Mouse (Mus musculus) erythroblast, embryonic 14.5 days (primary cell): ENCODE measurements around the gene Kif23. TPM values are rescaled to one million over a fixed set of nuclear protein-coding genes. Genes with fewer than 3 reads are reported as not detected.

Experiments
- H3K27me3 ChIP-seq: 2 replicates; pipeline ENCODE4 v1.6.1; 2012; ENCODE audit warnings: inconsistent platforms; ENCODE audit not compliant: control insufficient read depth
- H3K36me3 ChIP-seq: 2 replicates; pipeline ENCODE4 v1.6.1; 2012; ENCODE audit warnings: mild to moderate bottlenecking, inconsistent platforms; ENCODE audit not compliant: control insufficient read depth
- H3K4me1 ChIP-seq: 2 replicates; pipeline ENCODE4 v1.6.1; 2012; ENCODE audit warnings: inconsistent platforms; ENCODE audit not compliant: control insufficient read depth
- H3K4me3 ChIP-seq: replicated peaks from 2 replicates; pipeline ENCODE3; 2012; ENCODE audit warnings: moderate library complexity, mild to moderate bottlenecking, inconsistent platforms
- H3K9me3 ChIP-seq: 2 replicates; pipeline ENCODE4 v1.6.1; 2012; ENCODE audit warnings: low read length, inconsistent platforms, mixed read lengths; ENCODE audit not compliant: control insufficient read depth
- GATA1 ChIP-seq: IDR thresholded peaks from 2 replicates; pipeline ENCODE4 v1.6.1; 2012; ENCODE audit warnings: low read length, inconsistent platforms, mixed read lengths
- TAL1 ChIP-seq: IDR thresholded peaks from 3 replicates; pipeline ENCODE4 v1.6.1; 2012; ENCODE audit warnings: low read length, inconsistent platforms, mixed read lengths
- polyA plus RNA-seq: library from polyadenylated mRNA; stranded (reverse); fragments of >175 nt; gene quantifications from 2 replicates; pipeline ENCODE4 v1.2.3, GENCODE M21; 2012

Gene Kif23
- 4.3 and 6.1 TPM in 2 replicates for polyA plus RNA-seq

DNA sequence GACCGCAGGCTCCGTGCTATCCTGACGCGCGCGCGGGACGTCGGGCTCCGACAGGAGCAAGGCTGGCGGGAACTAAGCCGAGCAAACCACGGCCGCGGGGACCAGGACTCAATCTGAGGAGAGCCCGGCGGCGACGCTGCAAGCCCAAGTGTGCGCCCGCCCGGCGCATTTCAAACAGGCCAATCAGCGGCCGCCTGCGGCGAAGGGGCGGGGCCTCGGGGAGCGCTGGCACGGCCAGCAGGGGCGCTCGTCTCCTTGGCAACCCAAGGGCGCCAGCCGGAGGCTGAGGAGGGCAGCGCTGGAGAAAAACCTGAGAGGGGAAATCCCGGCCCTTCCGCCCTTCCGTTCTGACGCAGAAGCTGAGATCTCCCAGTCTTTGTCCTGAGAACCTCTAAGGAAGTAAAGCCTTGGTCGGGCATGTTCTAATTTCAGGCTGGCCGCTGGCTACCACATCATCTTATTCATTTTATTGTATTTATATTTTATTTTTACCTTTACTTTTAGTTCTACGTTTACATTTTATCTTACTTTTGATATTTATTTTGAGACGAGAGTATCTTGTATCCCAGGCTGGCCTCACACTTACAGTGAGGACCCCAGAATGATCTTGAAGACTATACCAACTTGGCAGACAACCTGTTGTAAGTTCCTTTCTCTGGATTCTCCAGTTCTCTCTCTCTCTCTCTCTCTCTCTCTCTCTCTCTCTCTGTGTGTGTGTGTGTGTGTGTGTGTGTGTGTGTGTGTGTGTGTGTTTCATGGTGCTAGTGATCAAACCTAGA is at the start of gene Kif23:
Gene Kif23, minus strand, starts transcription at position 152 of the 779 bp plus-strand sequence.
- Histone ChIP-seq H3K9me3 (no peaks in the 10 kb centered on the region), H3K4me3 (peak within 1 kb of the TSS; percentile 100), H3K36me3 (peaks cover 34% of the 10 kb centered on the region), H3K27me3 (0 out of 2 replicates have a peak, but pooled peaks cover 3% of the 10 kb centered on the region), H3K4me1 (peaks cover 46% of the 10 kb centered on the region)
- TF ChIP-seq TAL1: no peak
- no peak for TF ChIP-seq GATA1

DNA sequence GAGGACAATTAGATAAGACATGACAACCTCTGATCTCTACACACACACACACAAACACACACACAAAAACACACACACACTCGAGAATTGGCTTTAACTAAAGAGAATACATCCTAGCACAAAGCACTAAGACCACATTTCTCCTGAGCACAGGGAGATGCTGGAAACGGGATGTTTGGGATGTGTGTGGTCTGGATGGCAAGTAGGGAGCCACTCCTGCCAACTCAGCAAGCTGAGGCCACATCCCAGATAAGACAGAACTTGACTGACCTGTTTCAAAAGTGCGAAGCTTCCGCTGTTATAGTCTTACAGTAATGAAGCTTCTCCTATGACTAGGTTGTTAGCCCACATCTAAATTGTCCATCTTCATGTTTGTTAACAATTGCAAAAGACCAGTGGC is 44.6 kb upstream of the Kif23 start:
- Histone ChIP-seq H3K4me1 (no peaks in the 10 kb centered on the region), H3K36me3 (no peaks in the 10 kb centered on the region), H3K27me3 (no peaks in the 10 kb centered on the region), H3K4me3 (no peak overlapping the region), H3K9me3 (no peaks in the 10 kb centered on the region)
- TF ChIP-seq TAL1 (no peak), GATA1 (no peak)

DNA sequence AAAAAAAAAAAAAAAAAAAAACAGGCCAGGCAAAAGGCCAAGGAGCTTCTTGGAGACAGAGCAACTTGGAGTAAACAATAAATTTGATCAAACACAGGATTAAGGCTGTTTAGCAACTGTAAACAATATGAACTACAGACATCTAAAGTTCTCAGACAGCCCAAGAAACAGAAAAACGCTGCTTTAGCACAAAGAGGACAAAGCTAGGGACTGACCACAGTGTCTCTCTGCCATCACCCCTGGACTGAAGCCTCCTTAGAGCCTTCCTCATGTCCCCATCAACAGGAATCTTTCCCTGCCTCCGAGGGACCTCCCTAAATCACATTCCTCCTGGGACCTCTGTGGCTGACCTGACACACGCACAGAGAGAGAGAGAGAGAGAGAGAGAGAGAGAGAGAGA is 44.2 kb upstream of the Kif23 start:
- H3K9me3 ChIP-seq: no peaks in the 10 kb centered on the region
- H3K4me3 ChIP-seq: no peak overlapping the region
- TF ChIP-seq TAL1 (no peak), GATA1 (no peak)
- no peaks in the 10 kb centered on the region for H3K4me1 ChIP-seq
- no peaks in the 10 kb centered on the region for H3K27me3 ChIP-seq
- no peaks in the 10 kb centered on the region for H3K36me3 ChIP-seq

DNA sequence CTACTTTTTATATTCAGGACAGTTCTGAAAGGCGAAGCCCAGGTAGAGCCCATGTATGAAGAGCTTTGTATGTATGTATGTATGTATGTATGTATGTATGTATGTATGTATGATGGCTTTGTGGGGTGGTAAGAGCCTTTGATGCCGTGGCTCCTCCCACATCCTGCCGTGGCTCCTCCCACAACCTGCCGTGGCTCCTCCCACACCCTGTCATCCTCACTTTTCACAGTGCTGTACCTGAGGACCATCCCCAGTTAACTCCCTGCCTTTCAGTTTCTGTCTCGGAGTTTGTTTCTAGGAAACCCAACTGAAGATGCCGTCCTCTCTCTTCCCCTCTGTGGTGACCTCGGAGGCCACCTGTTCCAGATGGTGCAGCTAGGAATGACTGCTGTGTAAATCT is 39.5 kb upstream of the Kif23 start:
- no peak overlapping the region for H3K4me3 ChIP-seq
- no peaks in the 10 kb centered on the region for H3K27me3 ChIP-seq
- H3K4me1 ChIP-seq: no peaks in the 10 kb centered on the region
- H3K9me3 ChIP-seq: no peaks in the 10 kb centered on the region
- H3K36me3 ChIP-seq: no peaks in the 10 kb centered on the region
- no peak for TF ChIP-seq GATA1
- no peak for TF ChIP-seq TAL1

DNA sequence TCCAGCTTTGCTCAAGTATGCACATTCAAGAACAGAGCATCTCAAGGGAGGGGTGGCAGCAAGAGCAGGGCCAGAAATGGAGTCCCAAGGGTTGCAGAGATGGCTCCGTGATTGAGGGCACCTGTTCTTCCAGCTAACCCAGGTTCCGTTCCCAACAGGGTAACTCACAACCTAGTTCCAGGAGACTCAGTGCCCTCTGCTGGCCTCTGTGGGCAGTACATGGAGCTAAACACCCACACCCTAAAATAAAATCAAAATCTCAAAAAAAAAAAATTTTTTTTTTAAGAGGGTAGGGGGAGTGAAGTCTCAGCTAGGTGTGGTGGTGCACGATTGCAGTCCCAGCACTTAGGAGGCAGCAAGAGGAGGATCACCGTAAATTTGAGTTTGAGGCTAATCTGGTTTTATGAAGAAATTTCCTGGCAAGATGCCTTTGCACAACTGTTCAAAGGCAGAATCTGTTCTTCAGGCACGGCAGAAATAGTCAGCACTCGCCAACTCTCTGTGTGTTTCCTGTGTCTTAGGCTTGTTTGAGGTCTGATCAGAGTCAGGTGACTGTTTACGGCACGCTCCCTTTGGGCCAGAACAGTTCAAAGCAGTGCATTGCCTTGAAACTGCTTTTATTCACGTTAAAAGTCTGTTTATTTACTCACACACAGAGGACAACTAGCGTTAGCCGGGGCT is 38.7 kb upstream of the Kif23 start:
- Histone ChIP-seq H3K4me3 (no peak overlapping the region), H3K36me3 (no peaks in the 10 kb centered on the region), H3K4me1 (no peaks in the 10 kb centered on the region), H3K9me3 (no peaks in the 10 kb centered on the region), H3K27me3 (no peaks in the 10 kb centered on the region)
- TF ChIP-seq GATA1 (no peak), TAL1 (no peak)

DNA sequence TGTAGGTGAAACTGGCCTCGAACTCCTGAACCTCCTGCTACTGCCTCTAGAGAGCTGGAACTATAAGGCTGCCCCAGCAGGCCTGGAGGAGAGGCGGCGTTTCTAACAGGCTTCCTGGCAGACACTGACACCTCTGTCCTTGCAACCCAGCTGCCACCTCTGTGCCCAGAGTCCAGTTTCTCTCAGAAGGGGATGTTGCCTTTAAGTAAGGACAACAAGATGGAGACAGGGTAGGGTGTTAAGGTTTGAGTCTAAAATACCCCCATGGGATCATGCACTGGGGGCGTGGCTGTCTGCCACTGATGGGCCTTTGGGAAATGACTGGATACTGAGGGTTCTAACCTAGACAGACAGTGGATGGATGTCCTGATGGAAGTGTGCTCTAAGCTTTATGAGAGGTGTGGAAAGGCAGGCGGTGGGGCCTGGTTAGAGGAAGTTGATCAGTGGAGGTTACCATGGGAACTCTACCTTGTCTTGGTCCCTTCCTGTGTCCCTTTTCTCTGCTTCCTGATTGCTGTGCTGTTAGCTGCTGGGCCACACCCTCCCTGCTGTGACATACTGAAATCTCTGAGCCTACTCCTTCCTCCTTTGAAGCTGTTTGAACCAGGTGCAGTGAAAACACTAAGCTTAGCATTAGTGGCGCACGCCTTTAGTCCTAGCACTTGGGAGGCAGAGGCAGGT is 36.5 kb upstream of the Kif23 start:
- TF ChIP-seq TAL1: no peak
- no peak for TF ChIP-seq GATA1
- Histone ChIP-seq H3K4me1 (no peaks in the 10 kb centered on the region), H3K4me3 (no peak overlapping the region), H3K9me3 (no peaks in the 10 kb centered on the region), H3K27me3 (no peaks in the 10 kb centered on the region), H3K36me3 (no peaks in the 10 kb centered on the region)

DNA sequence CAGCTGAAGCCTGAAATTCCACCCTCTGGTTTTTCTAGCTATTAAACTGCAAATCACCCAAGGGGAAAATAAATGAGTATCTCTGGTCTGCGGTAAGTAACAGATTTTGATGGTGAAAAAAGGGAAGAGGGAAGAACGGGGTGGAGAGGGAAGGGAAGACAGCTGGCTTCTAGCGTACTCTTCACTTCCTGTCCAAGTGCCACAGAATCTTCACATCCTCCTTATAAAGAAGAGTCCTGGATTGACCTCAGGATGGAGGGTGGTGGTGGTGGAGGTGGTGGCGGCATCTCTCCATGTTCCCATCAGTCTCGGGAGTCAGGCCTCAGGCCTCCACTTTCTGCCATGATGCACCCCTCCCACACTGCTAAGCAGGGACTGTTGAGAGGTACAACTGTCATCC is 35.3 kb upstream of the Kif23 start:
- Histone ChIP-seq H3K36me3 (no peaks in the 10 kb centered on the region), H3K4me1 (no peaks in the 10 kb centered on the region), H3K4me3 (no peak overlapping the region), H3K9me3 (no peaks in the 10 kb centered on the region), H3K27me3 (no peaks in the 10 kb centered on the region)
- TF ChIP-seq GATA1: no peak
- no peak for TF ChIP-seq TAL1

DNA sequence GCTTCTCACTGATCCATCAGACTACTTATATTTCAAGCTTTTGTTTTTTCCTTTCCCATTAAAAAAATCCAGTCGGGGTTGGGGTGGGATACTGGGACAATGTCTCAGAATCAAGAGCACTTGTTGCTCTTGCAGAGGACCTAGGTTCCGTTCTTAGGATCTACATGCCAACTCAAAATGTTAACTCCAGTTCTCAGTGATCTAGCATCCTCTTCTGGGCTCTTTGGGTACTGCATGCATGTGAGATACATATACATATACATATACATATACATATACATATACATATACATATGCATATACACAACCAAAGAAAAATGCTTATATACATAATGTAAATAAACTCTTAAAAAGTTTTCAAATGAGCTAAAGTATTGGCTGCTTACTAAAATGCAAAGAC is 33.4 kb upstream of the Kif23 start:
- TF ChIP-seq GATA1 (no peak), TAL1 (no peak)
- Histone ChIP-seq H3K4me1 (no peaks in the 10 kb centered on the region), H3K36me3 (no peaks in the 10 kb centered on the region), H3K4me3 (no peak overlapping the region), H3K9me3 (no peaks in the 10 kb centered on the region), H3K27me3 (no peaks in the 10 kb centered on the region)
